Mouse (Mus musculus): ENCODE measurements at regions not wholly inside any gene's neighbourhood (a gene's known extent, or its start where the extent isn't known, plus 50 kb on each side); places are given as distances from the start of the nearest gene placed in this dataset.

DNA sequence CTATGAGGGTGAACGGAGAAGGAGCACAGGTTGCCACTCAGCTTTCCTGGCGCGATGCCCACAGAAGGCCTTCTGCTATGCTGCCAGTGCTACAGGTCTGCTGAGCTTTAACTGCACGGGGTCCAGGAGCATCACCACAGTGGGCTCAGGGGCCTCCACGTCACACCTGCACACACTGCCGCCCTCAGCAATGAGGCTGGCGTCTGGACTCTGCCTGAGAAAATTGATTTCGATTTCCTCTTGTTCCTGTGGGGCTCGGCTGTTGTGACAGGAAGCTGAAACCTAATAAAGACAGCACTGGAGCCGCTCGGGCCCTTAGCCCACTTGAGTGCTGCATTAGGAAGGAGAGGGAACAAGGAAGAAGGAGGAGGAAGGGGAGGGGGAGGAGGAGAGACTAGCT is 239.5 kb upstream of the Ncam1 start:
- TF ChIP-seq CTCF (IDR thresholded peaks at IDR 0.05) (no peak), EP300 (IDR thresholded peaks at IDR 0.05) (no peak)
- H3K4me2 ChIP-seq (replicated peaks; ENCODE audit: low read depth, low read length), result no peak overlapping the region
- WGBS, result 29% methylated on average over 11 of the region's 11 CpGs
- no peak overlapping the region for H3K27ac ChIP-seq (ENCODE audit: low read length)
- H3K9ac ChIP-seq (replicated peaks; ENCODE audit: low read depth), result no peak overlapping the region
- DNase-seq (ENCODE audit: low spot score), result peak; percentile 30
- H3K36me3 ChIP-seq (ENCODE audit: insufficient read depth, low read length), result no peaks in the 10 kb centered on the region
- no peak overlapping the region for H3K4me3 ChIP-seq (ENCODE audit: low read depth, low read length)
- no peaks in the 10 kb centered on the region for H3K4me1 ChIP-seq (ENCODE audit: insufficient read depth, low read depth, low read length)
- H3K27me3 ChIP-seq (replicated peaks; ENCODE audit: insufficient read depth, low read length), result no peaks in the 10 kb centered on the region
- H3K9me3 ChIP-seq (ENCODE audit: low read length), result no peaks in the 10 kb centered on the region
- peak; percentile 37; the same call in 1 of the 2 replicates for ATAC-seq

- DNase-seq (ENCODE audit: low spot score) (peak; percentile 6), ATAC-seq (no peak)
- Histone ChIP-seq H3K36me3 (ENCODE audit: insufficient read depth, low read length) (no peaks in the 10 kb centered on the region), H3K9ac (replicated peaks; ENCODE audit: low read depth) (no peak overlapping the region), H3K9me3 (ENCODE audit: low read length) (no peaks in the 10 kb centered on the region), H3K27ac (ENCODE audit: low read length) (no peak overlapping the region), H3K4me2 (replicated peaks; ENCODE audit: low read depth, low read length) (no peak overlapping the region), H3K4me1 (ENCODE audit: insufficient read depth, low read depth, low read length) (no peaks in the 10 kb centered on the region), H3K4me3 (ENCODE audit: low read depth, low read length) (no peak overlapping the region), H3K27me3 (replicated peaks; ENCODE audit: insufficient read depth, low read length) (no peaks in the 10 kb centered on the region)
- TF ChIP-seq CTCF (IDR thresholded peaks at IDR 0.05) (no peak), EP300 (IDR thresholded peaks at IDR 0.05) (no peak)
- WGBS, result 41% methylated on average over 9 of the region's 9 CpGs
These were observed 233.8 kb upstream of the Ncam1 start for GRCm38 (mm10) chr9:50032322-50033158.

DNA sequence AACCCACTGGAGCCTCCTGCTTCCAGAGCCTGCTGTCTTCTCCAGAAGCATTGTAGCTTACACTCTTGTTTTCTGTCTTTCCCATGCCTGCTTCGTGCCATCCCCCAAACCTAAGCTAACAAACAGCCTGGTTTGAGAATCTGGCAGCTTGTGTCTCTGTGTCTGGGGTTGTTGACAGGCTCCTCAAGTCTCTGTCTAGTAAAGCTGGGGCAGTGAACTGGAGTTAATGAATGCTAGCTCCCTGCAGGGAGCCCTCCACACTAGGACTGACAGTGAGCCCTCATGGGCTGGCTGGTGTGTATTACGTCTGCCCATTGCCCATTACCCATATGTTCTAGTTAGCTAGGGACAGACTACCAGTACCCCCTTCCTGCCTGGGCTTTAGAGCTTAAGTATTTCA is 232.6 kb upstream of the Ncam1 start:
- Histone ChIP-seq H3K4me3 (ENCODE audit: low read depth, low read length) (no peak overlapping the region), H3K27ac (ENCODE audit: low read length) (no peak overlapping the region), H3K9me3 (ENCODE audit: low read length) (no peaks in the 10 kb centered on the region), H3K4me1 (ENCODE audit: insufficient read depth, low read depth, low read length) (no peaks in the 10 kb centered on the region), H3K36me3 (ENCODE audit: insufficient read depth, low read length) (no peaks in the 10 kb centered on the region), H3K9ac (replicated peaks; ENCODE audit: low read depth) (no peak overlapping the region), H3K27me3 (replicated peaks; ENCODE audit: insufficient read depth, low read length) (no peaks in the 10 kb centered on the region), H3K4me2 (replicated peaks; ENCODE audit: low read depth, low read length) (no peak overlapping the region)
- WGBS, result 53% methylated on average over 2 of the region's 2 CpGs
- no peak for DNase-seq (ENCODE audit: low spot score)
- ATAC-seq, result no peak
- no peak for TF ChIP-seq EP300 (IDR thresholded peaks at IDR 0.05)
- no peak for TF ChIP-seq CTCF (IDR thresholded peaks at IDR 0.05)

DNA sequence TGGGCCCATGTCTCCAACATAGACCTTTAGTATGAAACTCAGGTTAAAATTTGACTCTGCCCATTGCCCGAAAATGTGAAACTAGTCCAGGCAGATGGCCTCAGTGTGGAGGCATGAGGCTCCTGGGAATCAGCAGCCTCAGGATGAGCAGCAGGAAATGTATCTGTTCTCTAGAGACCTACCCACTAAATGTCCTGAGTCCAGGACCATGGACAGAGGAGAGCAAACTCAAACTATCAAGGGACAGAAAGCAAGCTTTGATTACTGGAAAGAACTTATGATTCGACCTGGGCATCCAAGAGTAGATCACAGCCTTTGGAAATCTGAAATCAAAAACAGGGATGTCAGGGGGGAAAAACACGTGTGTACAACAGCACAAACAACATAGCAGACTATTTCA is 230.3 kb upstream of the Ncam1 start:
- Histone ChIP-seq H3K9ac (replicated peaks; ENCODE audit: low read depth) (no peak overlapping the region), H3K36me3 (ENCODE audit: insufficient read depth, low read length) (no peaks in the 10 kb centered on the region), H3K27me3 (replicated peaks; ENCODE audit: insufficient read depth, low read length) (no peaks in the 10 kb centered on the region), H3K27ac (ENCODE audit: low read length) (no peak overlapping the region), H3K4me3 (ENCODE audit: low read depth, low read length) (no peak overlapping the region), H3K4me2 (replicated peaks; ENCODE audit: low read depth, low read length) (no peak overlapping the region), H3K9me3 (ENCODE audit: low read length) (no peaks in the 10 kb centered on the region), H3K4me1 (ENCODE audit: insufficient read depth, low read depth, low read length) (no peaks in the 10 kb centered on the region)
- no peak for TF ChIP-seq EP300 (IDR thresholded peaks at IDR 0.05)
- TF ChIP-seq CTCF (IDR thresholded peaks at IDR 0.05), result no peak
- WGBS, result 29% methylated on average over 3 of the region's 3 CpGs
- ATAC-seq (no peak), DNase-seq (ENCODE audit: low spot score) (peak; percentile 53)

DNA sequence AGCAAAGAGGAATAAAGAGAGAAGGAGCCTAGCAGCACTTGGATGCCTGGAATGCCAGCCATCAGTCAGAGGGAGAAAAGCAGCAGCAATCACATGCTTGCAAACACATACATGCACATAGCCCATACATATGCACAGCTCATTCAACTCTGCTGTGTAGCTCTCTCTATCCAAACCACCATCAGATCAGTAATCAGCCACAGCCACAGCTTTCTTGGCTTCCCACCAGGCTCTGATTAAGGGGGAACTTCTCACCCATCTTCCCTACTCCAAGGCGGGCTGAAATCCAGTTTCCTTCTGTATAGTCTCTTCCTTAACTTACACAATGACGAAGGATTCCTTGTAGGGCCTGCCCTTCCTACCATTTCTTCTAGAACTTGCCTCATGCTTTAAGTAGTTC is 229.8 kb upstream of the Ncam1 start:
- no peaks in the 10 kb centered on the region for H3K27me3 ChIP-seq (replicated peaks; ENCODE audit: insufficient read depth, low read length)
- no peaks in the 10 kb centered on the region for H3K4me1 ChIP-seq (ENCODE audit: insufficient read depth, low read depth, low read length)
- 83% methylated on average over 2 of the region's 2 CpGs for WGBS
- H3K4me2 ChIP-seq (replicated peaks; ENCODE audit: low read depth, low read length), result no peak overlapping the region
- H3K27ac ChIP-seq (ENCODE audit: low read length), result no peak overlapping the region
- DNase-seq (ENCODE audit: low spot score), result no peak
- no peak for TF ChIP-seq EP300 (IDR thresholded peaks at IDR 0.05)
- no peak for TF ChIP-seq CTCF (IDR thresholded peaks at IDR 0.05)
- H3K36me3 ChIP-seq (ENCODE audit: insufficient read depth, low read length), result no peaks in the 10 kb centered on the region
- H3K9ac ChIP-seq (replicated peaks; ENCODE audit: low read depth), result no peak overlapping the region
- ATAC-seq, result no peak
- H3K4me3 ChIP-seq (ENCODE audit: low read depth, low read length), result no peak overlapping the region
- H3K9me3 ChIP-seq (ENCODE audit: low read length), result no peaks in the 10 kb centered on the region

DNA sequence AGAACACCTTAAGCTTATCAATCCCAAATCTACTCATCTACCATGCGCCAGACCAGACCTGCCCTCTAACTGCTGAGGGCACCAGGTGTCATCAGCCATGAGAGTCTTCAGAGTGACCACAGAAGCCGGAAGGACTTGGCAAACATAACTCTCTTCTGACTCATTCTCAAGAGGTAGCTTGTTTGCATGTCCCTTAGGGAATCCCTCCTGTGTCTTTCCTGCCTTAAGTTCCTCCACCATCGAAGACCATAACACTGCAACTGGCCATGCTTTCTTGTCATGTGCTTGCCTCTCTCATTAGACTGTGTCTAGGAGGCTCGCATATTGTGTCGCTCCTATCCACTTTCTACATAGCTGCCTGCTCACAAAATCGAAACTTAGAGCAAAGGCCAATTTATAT is 226.1 kb upstream of the Ncam1 start:
- Histone ChIP-seq H3K4me2 (replicated peaks; ENCODE audit: low read depth, low read length) (no peak overlapping the region), H3K27me3 (replicated peaks; ENCODE audit: insufficient read depth, low read length) (no peaks in the 10 kb centered on the region), H3K27ac (ENCODE audit: low read length) (no peak overlapping the region), H3K4me1 (ENCODE audit: insufficient read depth, low read depth, low read length) (no peaks in the 10 kb centered on the region), H3K9ac (replicated peaks; ENCODE audit: low read depth) (no peak overlapping the region), H3K9me3 (ENCODE audit: low read length) (no peaks in the 10 kb centered on the region), H3K4me3 (ENCODE audit: low read depth, low read length) (no peak overlapping the region), H3K36me3 (ENCODE audit: insufficient read depth, low read length) (no peaks in the 10 kb centered on the region)
- TF ChIP-seq CTCF (IDR thresholded peaks at IDR 0.05) (no peak), EP300 (IDR thresholded peaks at IDR 0.05) (no peak)
- 72% methylated on average over 6 of the region's 6 CpGs for WGBS
- DNase-seq (ENCODE audit: low spot score), result no peak
- ATAC-seq, result no peak

Measured in lung, postnatal 0 days (tissue).